Mouse (Mus musculus) MEL (cell line): ENCODE results near the gene Gltp. TPM values are rescaled to one million over a fixed set of nuclear protein-coding genes. Genes with fewer than 3 reads are reported as not detected.
A peak's percentile ranks its signal among the peaks of the same experiment; 100 is the strongest.

ENCODE experiments used
- DNase-seq: peaks from one replicate; pipeline ENCODE4 v3.0.0; 2011; ENCODE audit warnings: low read depth, low spot score
- H3K27ac ChIP-seq: 2 replicates; pipeline ENCODE4 v1.5.1; 2012; ENCODE audit warnings: low read depth, mild to moderate bottlenecking, control low read depth, low read length, moderate library complexity; ENCODE audit not compliant: control insufficient read depth
- H3K27me3 ChIP-seq, 2 experiments: fragments of 150-350 bp in 1 of 2; sonication (generic) in 1 of 2; 2 replicates each; pipeline ENCODE4 v1.6.1; 2012; ENCODE audit warnings: low read length in 2 of 2, mild to moderate bottlenecking in 2 of 2, improper control_type of control experiment in 1 of 2, moderate library complexity in 1 of 2; ENCODE audit not compliant: insufficient read depth in 2 of 2, control insufficient read depth in 1 of 2
- H3K36me3 ChIP-seq, 2 experiments: 2 replicates each; pipeline ENCODE4 v1.6.1; 2012 to 2014; ENCODE audit warnings: low read length in 2 of 2, improper control_type of control experiment in 1 of 2, inconsistent platforms in 1 of 2, mild to moderate bottlenecking in 1 of 2; ENCODE audit not compliant: insufficient read depth in 2 of 2, control insufficient read depth in 1 of 2
- H3K4me1 ChIP-seq, 2 experiments: fragments of 150-350 bp in 1 of 2; sonication (generic) in 1 of 2; 2 replicates each; pipeline ENCODE4 v1.6.1; 2012; ENCODE audit warnings: low read length in 2 of 2, improper control_type of control experiment in 1 of 2, mild to moderate bottlenecking in 1 of 2; ENCODE audit not compliant: insufficient read depth in 2 of 2, control insufficient read depth in 1 of 2
- H3K4me3 ChIP-seq, 2 experiments: fragments of 150-350 bp in 1 of 2; sonication (generic) in 1 of 2; 2 replicates each; pipeline ENCODE4 v1.5.1; 2012; ENCODE audit warnings: low read depth in 2 of 2, low read length in 2 of 2, mild to moderate bottlenecking in 2 of 2, moderate library complexity in 2 of 2, control low read depth in 1 of 2, improper control_type of control experiment in 1 of 2; ENCODE audit not compliant: control insufficient read depth in 1 of 2, insufficient read depth in 1 of 2
- H3K79me2 ChIP-seq: 2 replicates; pipeline ENCODE4 v1.6.1; 2012; ENCODE audit warnings: mild to moderate bottlenecking, low read length, moderate library complexity; ENCODE audit not compliant: control insufficient read depth, poor library complexity, insufficient read depth
- H3K9ac ChIP-seq: 2 replicates; pipeline ENCODE4 v1.6.1; 2012; ENCODE audit warnings: low read depth, mild to moderate bottlenecking, control low read depth, low read length, moderate library complexity; ENCODE audit not compliant: control insufficient read depth, poor library complexity, severe bottlenecking
- H3K9me3 ChIP-seq: fragments of 150-350 bp; sonication (generic); replicated peaks from 2 replicates; pipeline ENCODE4 v1.6.1; 2012; ENCODE audit warnings: mild to moderate bottlenecking, low read length, improper control_type of control experiment, moderate library complexity; ENCODE audit not compliant: insufficient read depth
- BHLHE40 ChIP-seq: IDR thresholded peaks from 2 replicates; pipeline ENCODE4 v1.6.1; 2012; ENCODE audit warnings: low read depth, mild to moderate bottlenecking, inconsistent platforms, low read length, improper control_type of control experiment, borderline replicate concordance
- CHD1 ChIP-seq: IDR thresholded peaks from 2 replicates; pipeline ENCODE4 v1.6.1; 2012; ENCODE audit warnings: low read depth, mild to moderate bottlenecking, inconsistent platforms, low read length, improper control_type of control experiment
- CHD2 ChIP-seq: IDR thresholded peaks from 2 replicates; pipeline ENCODE4 v1.6.1; 2011; ENCODE audit warnings: low read length, improper control_type of control experiment
- CTCF ChIP-seq, 3 experiments: IDR thresholded peaks in 2 of 3; conservative IDR thresholded peaks in 1 of 3; 2 replicates each; pipeline ENCODE4 v1.5.1; 2011 to 2012; ENCODE audit warnings: low read length in 3 of 3, low read depth in 2 of 3, mild to moderate bottlenecking in 2 of 3, improper control_type of control experiment in 1 of 3, inconsistent platforms in 1 of 3, mixed read lengths in 1 of 3, moderate library complexity in 1 of 3; ENCODE audit not compliant: control insufficient read depth in 1 of 3, insufficient read depth in 1 of 3, poor library complexity in 1 of 3, severe bottlenecking in 1 of 3
- E2F4 ChIP-seq: IDR thresholded peaks from 2 replicates; pipeline ENCODE4 v1.6.1; 2011; ENCODE audit warnings: low read depth, low read length, improper control_type of control experiment, borderline replicate concordance
- ELF1 ChIP-seq: IDR thresholded peaks from 2 replicates; pipeline ENCODE4 v1.6.1; 2014; ENCODE audit warnings: low read depth, mild to moderate bottlenecking, inconsistent platforms, low read length, improper control_type of control experiment, moderate library complexity
- EP300 ChIP-seq, 2 experiments: IDR thresholded peaks; 2 replicates each; pipeline ENCODE4 v1.6.1; 2011; ENCODE audit warnings: improper control_type of control experiment in 2 of 2, low read length in 2 of 2, low read depth in 1 of 2, mild to moderate bottlenecking in 1 of 2
- GABPA ChIP-seq: IDR thresholded peaks from 2 replicates; pipeline ENCODE4 v1.6.1; 2012; ENCODE audit warnings: low read depth, mild to moderate bottlenecking, inconsistent platforms, low read length, improper control_type of control experiment, moderate library complexity
- GATA1 ChIP-seq: IDR thresholded peaks from 2 replicates; pipeline ENCODE4 v1.6.1; 2011; ENCODE audit warnings: low read depth, low read length, improper control_type of control experiment
- HCFC1 ChIP-seq: IDR thresholded peaks from 2 replicates; pipeline ENCODE4 v1.6.1; 2012; ENCODE audit warnings: low read depth, mild to moderate bottlenecking, inconsistent platforms, low read length, improper control_type of control experiment, moderate library complexity
- JUND ChIP-seq: IDR thresholded peaks from 2 replicates; pipeline ENCODE4 v1.6.1; 2011; ENCODE audit warnings: low read depth, mild to moderate bottlenecking, improper control_type of control experiment, low read length
- KAT2A ChIP-seq: conservative IDR thresholded peaks from 2 replicates; pipeline ENCODE4 v1.6.1; 2012; ENCODE audit warnings: low read depth, low read length, improper control_type of control experiment, inconsistent platforms
- MAX ChIP-seq: IDR thresholded peaks from 2 replicates; pipeline ENCODE4 v1.6.1; 2011; ENCODE audit warnings: low read length, improper control_type of control experiment
- MAZ ChIP-seq: IDR thresholded peaks from 2 replicates; pipeline ENCODE4 v1.6.1; 2012; ENCODE audit warnings: low read depth, mild to moderate bottlenecking, inconsistent platforms, low read length, improper control_type of control experiment
- MXI1 ChIP-seq: IDR thresholded peaks from 2 replicates; pipeline ENCODE4 v1.6.1; 2011; ENCODE audit warnings: mild to moderate bottlenecking, low read depth, low read length, improper control_type of control experiment
- MYB ChIP-seq: IDR thresholded peaks from 2 replicates; pipeline ENCODE4 v1.6.1; 2011; ENCODE audit warnings: mild to moderate bottlenecking, low read depth, low read length, improper control_type of control experiment
- NELFE ChIP-seq: IDR thresholded peaks from 2 replicates; pipeline ENCODE4 v1.6.1; 2011; ENCODE audit warnings: low read depth, low read length, improper control_type of control experiment
- POLR2AphosphoS2 ChIP-seq: IDR thresholded peaks from 2 replicates; pipeline ENCODE4 v1.6.1; 2011; ENCODE audit warnings: low read length, improper control_type of control experiment
- RAD21 ChIP-seq: IDR thresholded peaks from 2 replicates; pipeline ENCODE4 v1.6.1; 2011; ENCODE audit warnings: mild to moderate bottlenecking, low read depth, low read length, improper control_type of control experiment
- RCOR1 ChIP-seq: IDR thresholded peaks from 2 replicates; pipeline ENCODE4 v1.6.1; 2012; ENCODE audit warnings: low read depth, mild to moderate bottlenecking, inconsistent platforms, low read length, improper control_type of control experiment
- SIN3A ChIP-seq: IDR thresholded peaks from 2 replicates; pipeline ENCODE4 v1.6.1; 2012; ENCODE audit warnings: low read length, improper control_type of control experiment, inconsistent platforms
- SMC3 ChIP-seq: IDR thresholded peaks from 2 replicates; pipeline ENCODE4 v1.6.1; 2011; ENCODE audit warnings: low read depth, low read length, improper control_type of control experiment
- TAL1 ChIP-seq: IDR thresholded peaks from 2 replicates; pipeline ENCODE4 v1.6.1; 2012; ENCODE audit warnings: mild to moderate bottlenecking, inconsistent platforms, low read length, moderate library complexity, mixed read lengths
- TCF12 ChIP-seq: IDR thresholded peaks from 2 replicates; pipeline ENCODE4 v1.6.1; 2014; ENCODE audit warnings: low read depth, mild to moderate bottlenecking, inconsistent platforms, low read length, improper control_type of control experiment, moderate library complexity
- USF2 ChIP-seq, 2 experiments: IDR thresholded peaks; 2 replicates each; pipeline ENCODE4 v1.6.1; 2011 to 2012; ENCODE audit warnings: improper control_type of control experiment in 2 of 2, low read length in 2 of 2, borderline replicate concordance in 1 of 2, inconsistent platforms in 1 of 2, low read depth in 1 of 2, mild to moderate bottlenecking in 1 of 2; ENCODE audit not compliant: insufficient read depth in 1 of 2
- ZC3H11A ChIP-seq: IDR thresholded peaks from 2 replicates; pipeline ENCODE4 v1.6.1; 2012; ENCODE audit warnings: low read depth, mild to moderate bottlenecking, inconsistent platforms, low read length, improper control_type of control experiment
- polyA plus RNA-seq, 2 experiments: library from polyadenylated mRNA; stranded (reverse) in 1 of 2; unstranded in 1 of 2; fragments of >175 nt in 1 of 2; fragments of >200 nt in 1 of 2; gene quantifications; 2 replicates each; pipeline versions ENCODE4 v1.2.1 to v1.2.4; 2012; ENCODE audit warnings: low replicate concordance in 2 of 2, low read depth in 1 of 2; ENCODE audit not compliant: insufficient read length in 2 of 2, insufficient read depth in 1 of 2, missing spikeins in 1 of 2
- total RNA-seq: library from RNA; depleted of rRNA; stranded (reverse); fragments of 300-350 nt; gene quantifications from 2 replicates; pipeline ENCODE4 v1.2.3, GENCODE M21; 2012

The Gltp gene
- total and polyA plus RNA-seq, 3 experiments: 18.8 to 211 (median 67.2) TPM

GRCm38 (mm10) chr5:114638769-114639644, 51.8 kb downstream of the Gltp start:
- no peaks in the 10 kb centered on the region for H3K9me3 ChIP-seq
- H3K9ac ChIP-seq: no peak overlapping the region
- H3K4me3 ChIP-seq: no peak overlapping the region
- H3K79me2 ChIP-seq: no peaks in the 10 kb centered on the region
- peak; percentile 82 for DNase-seq
- no peak overlapping the region for H3K27ac ChIP-seq
- no peaks in the 10 kb centered on the region for H3K36me3 ChIP-seq
- no peaks in the 10 kb centered on the region; a peak in 1 of 4 replicates for H3K4me1 ChIP-seq
- no peaks in the 10 kb centered on the region for H3K27me3 ChIP-seq
- TF ChIP-seq MYB: no peak
- no peak for TF ChIP-seq GABPA
- no peak for TF ChIP-seq RCOR1
- peak; percentile 94 for TF ChIP-seq SMC3
- no peak for TF ChIP-seq MXI1
- no peak for TF ChIP-seq MAX
- peak; percentile 87 for TF ChIP-seq ZC3H11A
- no peak for TF ChIP-seq CHD1
- TF ChIP-seq TAL1: no peak
- no peak for TF ChIP-seq CHD2
- no peak for TF ChIP-seq USF2 (IDR thresholded peaks at IDR 0.05; ENCODE audit: borderline replicate concordance in 1 of 2, insufficient read depth in 1 of 2, low read depth in 1 of 2, low read length in 2 of 2)
- no peak for TF ChIP-seq ELF1
- 0 out of 2 replicates have a peak, but pooled peaks have one; percentile 34 for TF ChIP-seq GATA1
- TF ChIP-seq CTCF (IDR thresholded peaks at IDR 0.05 in 2 of 3, conservative IDR thresholded peaks at IDR 0.05 in 1 of 3; ENCODE audit: control insufficient read depth in 1 of 3, insufficient read depth in 1 of 3, low read depth in 2 of 3, low read length in 3 of 3, poor library complexity in 1 of 3, severe bottlenecking in 1 of 3): peak; percentile 92 to 96 (median 96)
- no peak for TF ChIP-seq KAT2A
- peak; percentile 49; the same call in 1 of the 2 replicates for TF ChIP-seq SIN3A
- TF ChIP-seq NELFE: no peak
- no peak for TF ChIP-seq HCFC1
- TF ChIP-seq EP300 (IDR thresholded peaks at IDR 0.05; ENCODE audit: low read depth in 1 of 2, low read length in 2 of 2): no peak
- TF ChIP-seq E2F4: no peak
- no peak for TF ChIP-seq TCF12
- no peak for TF ChIP-seq BHLHE40
- peak; percentile 92 for TF ChIP-seq RAD21
- no peak for TF ChIP-seq POLR2AphosphoS2
- no peak for TF ChIP-seq MAZ
- no peak for TF ChIP-seq JUND
